Mouse (Mus musculus): ENCODE results near the gene Sema3a. TPM values are rescaled to one million over a fixed set of nuclear protein-coding genes. Genes with fewer than 3 reads are reported as not detected.
A peak's percentile ranks its signal among the peaks of the same experiment; 100 is the strongest.

The Sema3a gene
- polyA plus RNA-seq, 1 experiment from 2014 or later = 16.6 TPM

GRCm38 (mm10) chr5:13527037-13527464 lies 401.8 kb downstream of the Sema3a start:
- Histone ChIP-seq H3K4me2 (ENCODE audit: low read length) (no peak overlapping the region), H3K4me1 (ENCODE audit: control insufficient read depth, insufficient read depth, low read length) (peaks cover 5% of the 10 kb centered on the region; the same call in 1 of the 2 replicates), H3K27me3 (replicated peaks; ENCODE audit: control insufficient read depth, insufficient read depth, low read length) (no peaks in the 10 kb centered on the region), H3K4me3 (ENCODE audit: low read depth, low read length) (no peak overlapping the region), H3K36me3 (ENCODE audit: control insufficient read depth, insufficient read depth, low read length) (no peaks in the 10 kb centered on the region), H3K9ac (ENCODE audit: low read length) (no peak overlapping the region), H3K27ac (ENCODE audit: low read depth, low read length) (no peak overlapping the region; the same call in 1 of the 2 replicates), H3K9me3 (replicated peaks; ENCODE audit: control insufficient read depth, low read length) (no peaks in the 10 kb centered on the region)
- ATAC-seq (peak; percentile 59), DNase-seq (ENCODE audit: low spot score) (peak; percentile 29)
- 2% methylated on average over 7 of the region's 7 CpGs for WGBS

GRCm38 (mm10) chr5:13529226-13529625 lies 404.0 kb downstream of the Sema3a start:
- Histone ChIP-seq H3K9ac (ENCODE audit: low read length) (no peak overlapping the region), H3K27ac (ENCODE audit: low read depth, low read length) (no peak overlapping the region), H3K4me2 (ENCODE audit: low read length) (no peak overlapping the region), H3K4me1 (ENCODE audit: control insufficient read depth, insufficient read depth, low read length) (peaks cover 5% of the 10 kb centered on the region; the same call in 1 of the 2 replicates), H3K9me3 (replicated peaks; ENCODE audit: control insufficient read depth, low read length) (no peaks in the 10 kb centered on the region), H3K4me3 (ENCODE audit: low read depth, low read length) (no peak overlapping the region), H3K27me3 (replicated peaks; ENCODE audit: control insufficient read depth, insufficient read depth, low read length) (no peaks in the 10 kb centered on the region), H3K36me3 (ENCODE audit: control insufficient read depth, insufficient read depth, low read length) (no peaks in the 10 kb centered on the region)
- WGBS = 7% methylated on average over 4 of the region's 4 CpGs
- peak; percentile 89 for ATAC-seq
- DNase-seq (ENCODE audit: low spot score) = peak; percentile 80

GRCm38 (mm10) chr5:13547472-13548209 lies 422.4 kb downstream of the Sema3a start:
- Histone ChIP-seq H3K36me3 (ENCODE audit: control insufficient read depth, insufficient read depth, low read length) (no peaks in the 10 kb centered on the region), H3K27me3 (replicated peaks; ENCODE audit: control insufficient read depth, insufficient read depth, low read length) (no peaks in the 10 kb centered on the region), H3K4me3 (ENCODE audit: low read depth, low read length) (no peak overlapping the region), H3K4me1 (ENCODE audit: control insufficient read depth, insufficient read depth, low read length) (0 out of 2 replicates have a peak, but pooled peaks cover 4% of the 10 kb centered on the region), H3K27ac (ENCODE audit: low read depth, low read length) (no peak overlapping the region), H3K4me2 (ENCODE audit: low read length) (no peak overlapping the region), H3K9me3 (replicated peaks; ENCODE audit: control insufficient read depth, low read length) (no peaks in the 10 kb centered on the region), H3K9ac (ENCODE audit: low read length) (no peak overlapping the region)
- DNase-seq (ENCODE audit: low spot score) (peak; percentile 35), ATAC-seq (peak; percentile 15; the same call in 1 of the 2 replicates)
- 13% methylated on average over 2 of the region's 2 CpGs for WGBS

- Histone ChIP-seq H3K36me3 (ENCODE audit: control insufficient read depth, insufficient read depth, low read length) (no peaks in the 10 kb centered on the region), H3K9me3 (replicated peaks; ENCODE audit: control insufficient read depth, low read length) (no peaks in the 10 kb centered on the region), H3K4me3 (ENCODE audit: low read depth, low read length) (no peak overlapping the region), H3K27me3 (replicated peaks; ENCODE audit: control insufficient read depth, insufficient read depth, low read length) (no peaks in the 10 kb centered on the region), H3K4me1 (ENCODE audit: control insufficient read depth, insufficient read depth, low read length) (0 out of 2 replicates have a peak, but pooled peaks cover 4% of the 10 kb centered on the region), H3K27ac (ENCODE audit: low read depth, low read length) (no peak overlapping the region), H3K9ac (ENCODE audit: low read length) (no peak overlapping the region), H3K4me2 (ENCODE audit: low read length) (no peak overlapping the region)
- no peak for DNase-seq (ENCODE audit: low spot score)
- 19% methylated on average over 1 of the region's 1 CpGs for WGBS
- no peak for ATAC-seq
These were observed 423.0 kb downstream of the Sema3a start for GRCm38 (mm10) chr5:13548210-13548554.

GRCm38 (mm10) chr5:13549080-13549479 lies 423.9 kb downstream of the Sema3a start:
- H3K4me3 ChIP-seq (ENCODE audit: low read depth, low read length) = no peak overlapping the region
- no peaks in the 10 kb centered on the region for H3K27me3 ChIP-seq (replicated peaks; ENCODE audit: control insufficient read depth, insufficient read depth, low read length)
- H3K9ac ChIP-seq (ENCODE audit: low read length) = no peak overlapping the region
- H3K4me1 ChIP-seq (ENCODE audit: control insufficient read depth, insufficient read depth, low read length) = 0 out of 2 replicates have a peak, but pooled peaks cover 4% of the 10 kb centered on the region
- H3K36me3 ChIP-seq (ENCODE audit: control insufficient read depth, insufficient read depth, low read length) = no peaks in the 10 kb centered on the region
- ATAC-seq (no peak), DNase-seq (ENCODE audit: low spot score) (no peak)
- no peak overlapping the region for H3K27ac ChIP-seq (ENCODE audit: low read depth, low read length)
- H3K9me3 ChIP-seq (replicated peaks; ENCODE audit: control insufficient read depth, low read length) = no peaks in the 10 kb centered on the region
- 83% methylated on average over 5 of the region's 5 CpGs for WGBS
- no peak overlapping the region for H3K4me2 ChIP-seq (ENCODE audit: low read length)

- 72% methylated on average over 1 of the region's 1 CpGs for WGBS
- no peak for DNase-seq (ENCODE audit: low spot score)
- no peak overlapping the region for H3K27ac ChIP-seq (ENCODE audit: low read depth, low read length)
- H3K9ac ChIP-seq (ENCODE audit: low read length) = no peak overlapping the region
- H3K4me3 ChIP-seq (ENCODE audit: low read depth, low read length) = no peak overlapping the region
- no peaks in the 10 kb centered on the region for H3K36me3 ChIP-seq (ENCODE audit: control insufficient read depth, insufficient read depth, low read length)
- no peaks in the 10 kb centered on the region for H3K27me3 ChIP-seq (replicated peaks; ENCODE audit: control insufficient read depth, insufficient read depth, low read length)
- H3K9me3 ChIP-seq (replicated peaks; ENCODE audit: control insufficient read depth, low read length) = no peaks in the 10 kb centered on the region
- 0 out of 2 replicates have a peak, but pooled peaks cover 4% of the 10 kb centered on the region for H3K4me1 ChIP-seq (ENCODE audit: control insufficient read depth, insufficient read depth, low read length)
- no peak overlapping the region for H3K4me2 ChIP-seq (ENCODE audit: low read length)
- no peak for ATAC-seq
These were observed 425.7 kb downstream of the Sema3a start for GRCm38 (mm10) chr5:13550953-13551352.

GRCm38 (mm10) chr5:13557257-13557656 lies 432.0 kb downstream of the Sema3a start:
- Histone ChIP-seq H3K27ac (ENCODE audit: low read depth, low read length) (no peak overlapping the region), H3K9me3 (replicated peaks; ENCODE audit: control insufficient read depth, low read length) (no peaks in the 10 kb centered on the region), H3K27me3 (replicated peaks; ENCODE audit: control insufficient read depth, insufficient read depth, low read length) (no peaks in the 10 kb centered on the region), H3K4me3 (ENCODE audit: low read depth, low read length) (no peak overlapping the region), H3K4me1 (ENCODE audit: control insufficient read depth, insufficient read depth, low read length) (no peaks in the 10 kb centered on the region), H3K9ac (ENCODE audit: low read length) (no peak overlapping the region), H3K4me2 (ENCODE audit: low read length) (no peak overlapping the region), H3K36me3 (ENCODE audit: control insufficient read depth, insufficient read depth, low read length) (no peaks in the 10 kb centered on the region)
- no peak for ATAC-seq
- WGBS = 4% methylated on average over 4 of the region's 4 CpGs
- DNase-seq (ENCODE audit: low spot score) = no peak

- ATAC-seq (no peak), DNase-seq (ENCODE audit: low spot score) (peak; percentile 6)
- no peak overlapping the region for H3K4me3 ChIP-seq (ENCODE audit: low read depth, low read length)
- H3K9me3 ChIP-seq (replicated peaks; ENCODE audit: control insufficient read depth, low read length) = no peaks in the 10 kb centered on the region
- H3K36me3 ChIP-seq (ENCODE audit: control insufficient read depth, insufficient read depth, low read length) = no peaks in the 10 kb centered on the region
- H3K27ac ChIP-seq (ENCODE audit: low read depth, low read length) = no peak overlapping the region
- 57% methylated on average over 3 of the region's 3 CpGs for WGBS
- no peak overlapping the region for H3K9ac ChIP-seq (ENCODE audit: low read length)
- no peaks in the 10 kb centered on the region for H3K4me1 ChIP-seq (ENCODE audit: control insufficient read depth, insufficient read depth, low read length)
- H3K27me3 ChIP-seq (replicated peaks; ENCODE audit: control insufficient read depth, insufficient read depth, low read length) = no peaks in the 10 kb centered on the region
- H3K4me2 ChIP-seq (ENCODE audit: low read length) = no peak overlapping the region
These were observed 448.7 kb downstream of the Sema3a start for GRCm38 (mm10) chr5:13573867-13574266.

- Histone ChIP-seq H3K4me3 (ENCODE audit: low read depth, low read length) (no peak overlapping the region), H3K9ac (ENCODE audit: low read length) (no peak overlapping the region), H3K4me2 (ENCODE audit: low read length) (no peak overlapping the region), H3K9me3 (replicated peaks; ENCODE audit: control insufficient read depth, low read length) (no peaks in the 10 kb centered on the region), H3K36me3 (ENCODE audit: control insufficient read depth, insufficient read depth, low read length) (no peaks in the 10 kb centered on the region), H3K4me1 (ENCODE audit: control insufficient read depth, insufficient read depth, low read length) (no peaks in the 10 kb centered on the region), H3K27me3 (replicated peaks; ENCODE audit: control insufficient read depth, insufficient read depth, low read length) (no peaks in the 10 kb centered on the region), H3K27ac (ENCODE audit: low read depth, low read length) (no peak overlapping the region)
- 29% methylated on average over 2 of the region's 2 CpGs for WGBS
- ATAC-seq (no peak), DNase-seq (ENCODE audit: low spot score) (no peak)
These were observed 453.9 kb downstream of the Sema3a start for GRCm38 (mm10) chr5:13579123-13579522.

Measured in forebrain, embryonic 14.5 days (tissue).